In the genomic region with DNA sequence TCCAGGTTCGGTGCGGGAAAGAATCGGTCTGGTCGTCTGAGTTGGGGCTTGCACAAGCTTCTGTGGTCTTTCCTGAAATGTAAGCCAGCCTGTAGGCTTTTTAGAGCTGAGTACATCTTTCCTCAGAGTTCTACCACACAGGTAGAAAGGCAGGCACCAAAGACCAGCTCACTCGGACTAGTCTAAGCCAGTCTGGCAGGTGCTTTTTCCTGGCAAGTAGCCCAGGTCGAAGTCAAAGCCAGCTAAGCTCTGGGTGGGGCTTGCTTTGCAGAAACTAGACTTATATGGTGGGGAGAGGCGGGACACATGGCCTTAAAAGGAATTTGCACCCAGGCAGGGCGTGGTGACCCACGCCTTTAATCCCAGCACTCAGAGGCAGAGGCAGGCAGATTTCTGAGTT, we compare ENCODE assay signal across 7 mouse cellular contexts. TPM values are rescaled to one million over a fixed set of nuclear protein-coding genes. Genes with fewer than 3 reads are reported as not detected.
DNase-seq lines count a peak whose midpoint lies in the region; ATAC-seq and TF ChIP-seq lines count a peak whose summit lies in the region.
"Not testable (repeated sequence)": the region's sequence is repeated elsewhere in the genome, so short reads cannot be mapped to it uniquely, and the experiment has no call there.

No protein-coding gene starts in this region.

- DNase-seq in lung, postnatal 0 days (ENCODE audit: low spot score): peak; percentile 55

- ATAC-seq in activated CD4-positive, CD25-positive, alpha-beta regulatory T cell, adult 4 months: peak; percentile 46
- peak; percentile 66 for ATAC-seq in embryonic facial prominence, embryonic 15.5 days (ENCODE audit: insufficient number of reproducible peaks, low FRiP score, low TSS enrichment, low read depth)
- peak; percentile 71; the same call in 1 of the 2 replicates for ATAC-seq in heart, embryonic 15.5 days (replicated peaks; ENCODE audit: insufficient number of reproducible peaks, insufficient read depth, low FRiP score, low read depth)
- peak; percentile 95 for ATAC-seq in intestine, postnatal 0 days
- ATAC-seq in limb, embryonic 13.5 days (ENCODE audit: low FRiP score, low read depth): peak; percentile 46
- ATAC-seq in lung, postnatal 0 days: peak; percentile 89
- ATAC-seq in neural tube, embryonic 13.5 days (ENCODE audit: low read depth): peak; percentile 74

- not testable (repeated sequence) for H3K27me3 ChIP-seq in embryonic facial prominence, embryonic 15.5 days; heart, embryonic 15.5 days; intestine, postnatal 0 days (replicated peaks; ENCODE audit: control insufficient read depth, insufficient read depth, low read length); limb, embryonic 13.5 days; lung, postnatal 0 days (replicated peaks; ENCODE audit: insufficient read depth, low read length)
- peaks cover 11% of the 10 kb centered on the region; the same call in 1 of the 2 replicates for H3K27me3 ChIP-seq in neural tube, embryonic 13.5 days

- not testable (repeated sequence) for H3K4me3 ChIP-seq in embryonic facial prominence, embryonic 15.5 days (replicated peaks); intestine, postnatal 0 days (ENCODE audit: low read depth, low read length); limb, embryonic 13.5 days; lung, postnatal 0 days (ENCODE audit: low read depth, low read length); neural tube, embryonic 13.5 days
- 0 out of 2 replicates have a peak overlapping the region, but pooled peaks have one; percentile 19 for H3K4me3 ChIP-seq in heart, embryonic 15.5 days

- TF ChIP-seq CTCF in intestine, postnatal 0 days (IDR thresholded peaks at IDR 0.05; ENCODE audit: low read depth); lung, postnatal 0 days (IDR thresholded peaks at IDR 0.05): not testable (repeated sequence)

- not testable (repeated sequence) for H3K36me3 ChIP-seq in embryonic facial prominence, embryonic 15.5 days; heart, embryonic 15.5 days; intestine, postnatal 0 days (ENCODE audit: control insufficient read depth, insufficient read depth); limb, embryonic 13.5 days; lung, postnatal 0 days (ENCODE audit: insufficient read depth, low read length); neural tube, embryonic 13.5 days

- WGBS in embryonic facial prominence, embryonic 15.5 days: 34% methylated on average over 4 of the region's 9 CpGs
- 51% methylated on average over 4 of the region's 9 CpGs for WGBS in heart, embryonic 15.5 days
- 20% methylated on average over 4 of the region's 9 CpGs for WGBS in intestine, postnatal 0 days
- WGBS in limb, embryonic 13.5 days: 51% methylated on average over 4 of the region's 9 CpGs
- WGBS in lung, postnatal 0 days: 52% methylated on average over 3 of the region's 9 CpGs
- WGBS in neural tube, embryonic 13.5 days: 55% methylated on average over 4 of the region's 9 CpGs

- not testable (repeated sequence) for TF ChIP-seq EP300 in lung, postnatal 0 days (IDR thresholded peaks at IDR 0.05)

- H3K4me2 ChIP-seq in embryonic facial prominence, embryonic 15.5 days (replicated peaks); heart, embryonic 15.5 days; intestine, postnatal 0 days (replicated peaks; ENCODE audit: low read depth); limb, embryonic 13.5 days (replicated peaks); lung, postnatal 0 days (replicated peaks; ENCODE audit: low read depth, low read length): not testable (repeated sequence)
- H3K4me2 ChIP-seq in neural tube, embryonic 13.5 days: 0 out of 2 replicates have a peak overlapping the region, but pooled peaks have one; percentile 24

- H3K9me3 ChIP-seq in embryonic facial prominence, embryonic 15.5 days (replicated peaks); heart, embryonic 15.5 days (replicated peaks); intestine, postnatal 0 days (ENCODE audit: control insufficient read depth); limb, embryonic 13.5 days; lung, postnatal 0 days (ENCODE audit: low read length); neural tube, embryonic 13.5 days: not testable (repeated sequence)

- not testable (repeated sequence) for H3K9ac ChIP-seq in embryonic facial prominence, embryonic 15.5 days; heart, embryonic 15.5 days; intestine, postnatal 0 days (ENCODE audit: low read depth, low read length); limb, embryonic 13.5 days; lung, postnatal 0 days (replicated peaks; ENCODE audit: low read depth); neural tube, embryonic 13.5 days

- not testable (repeated sequence) for H3K27ac ChIP-seq in embryonic facial prominence, embryonic 15.5 days (replicated peaks); heart, embryonic 15.5 days; limb, embryonic 13.5 days; lung, postnatal 0 days (ENCODE audit: low read length); neural tube, embryonic 13.5 days (replicated peaks)
- H3K27ac ChIP-seq in intestine, postnatal 0 days (ENCODE audit: low read depth, low read length): peak overlapping the region; percentile 64; the same call in 1 of the 2 replicates

- not testable (repeated sequence) for H3K4me1 ChIP-seq in embryonic facial prominence, embryonic 15.5 days; heart, embryonic 15.5 days (replicated peaks); intestine, postnatal 0 days (replicated peaks; ENCODE audit: control insufficient read depth, insufficient read depth, low read length); limb, embryonic 13.5 days; lung, postnatal 0 days (ENCODE audit: insufficient read depth, low read depth, low read length); neural tube, embryonic 13.5 days (replicated peaks)

RNA-seq across cellular contexts. Expression of gene Cgn, which starts 27.9 kb away (rescaled TPM):
- polyA plus RNA-seq in activated CD4-positive, CD25-positive, alpha-beta regulatory T cell, adult 4 months (2017; shearing (Covaris generic)): not detected
- polyA plus RNA-seq in embryonic facial prominence, embryonic 15.5 days (2015; fragmentation: Nextera tagmentation; extraction: Ambion mirVana): 10.1 and 12.6 TPM in 2 replicates
- 1.4 and 4.7 TPM in 2 replicates for polyA plus RNA-seq in heart, embryonic 15.5 days (2015; fragmentation: Nextera tagmentation; extraction: Ambion mirVana)
- polyA plus RNA-seq in intestine, postnatal 0 days (2015; fragmentation: Nextera tagmentation; extraction: Ambion mirVana): 42.1 and 48.3 TPM in 2 replicates
- polyA plus RNA-seq in limb, embryonic 13.5 days (2015; fragmentation: Nextera tagmentation; extraction: Ambion mirVana): 7.1 and 7.3 TPM in 2 replicates
- polyA plus RNA-seq in lung, postnatal 0 days (2015; fragmentation: Nextera tagmentation; extraction: Ambion mirVana): 29.6 and 37.6 TPM in 2 replicates
- polyA plus RNA-seq in neural tube, embryonic 13.5 days (2015; fragmentation: Nextera tagmentation; extraction: Ambion mirVana): 5.4 and 6.3 TPM in 2 replicates
